Mouse (Mus musculus): Measurements from ENCODE around the gene Ugp2.
"Not testable (repeated sequence)": the region's sequence is repeated elsewhere in the genome, so short reads cannot be mapped to it uniquely, and the experiment has no call there.

Gene Ugp2

DNA sequence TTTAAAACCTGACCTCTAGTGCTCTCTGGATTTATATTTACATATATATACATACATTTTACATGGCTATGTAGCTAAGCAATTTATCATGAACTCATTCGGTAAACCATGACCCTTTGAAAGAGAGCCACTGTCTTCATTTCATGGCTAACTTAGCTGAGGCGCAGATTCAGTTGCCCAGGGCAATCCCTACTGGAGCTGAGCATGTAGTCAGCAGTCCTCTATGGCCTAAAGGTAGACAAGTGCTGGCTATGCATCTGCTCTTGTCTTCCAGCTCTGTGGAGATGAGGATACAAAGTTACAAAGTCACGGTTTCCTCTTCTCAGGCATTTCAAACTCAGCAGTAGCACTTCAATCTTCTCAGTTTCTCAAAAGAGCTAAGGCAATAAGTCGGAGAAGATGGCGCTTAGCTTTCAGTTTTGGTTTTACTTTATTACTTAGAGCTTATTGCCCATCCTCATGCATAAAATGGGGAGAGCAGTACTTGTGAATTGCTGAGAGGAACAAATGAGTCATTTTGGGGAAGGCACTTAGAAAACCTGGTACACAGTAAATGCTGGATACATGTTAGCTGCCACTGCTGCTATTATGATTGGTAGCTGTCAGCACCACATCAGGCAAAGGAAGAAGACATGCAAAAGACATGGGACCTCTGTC, 38.2 kb downstream of the Ugp2 start:
- DNase-seq (ENCODE audit: low read depth, low spot score), result no peak

DNA sequence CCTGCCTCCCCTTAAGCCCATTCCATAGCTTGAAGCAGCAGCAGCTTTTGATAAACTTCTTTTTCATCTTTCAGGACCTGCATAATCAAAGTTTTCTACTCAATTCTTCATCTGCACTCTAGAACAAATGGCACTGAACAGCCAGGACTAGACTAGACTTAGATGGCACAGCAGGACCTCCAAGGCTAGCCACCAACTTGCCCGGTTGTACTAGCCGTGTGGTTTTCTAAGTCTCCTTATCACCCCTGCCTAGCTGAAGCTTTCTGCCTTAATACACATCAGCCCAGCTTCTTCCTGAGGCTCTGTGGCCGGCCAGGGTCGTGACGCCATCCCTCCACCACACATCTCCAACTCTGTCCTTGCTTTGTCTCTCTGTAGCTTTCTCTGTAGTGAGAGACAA, 42.9 kb downstream of the Ugp2 start:
- no peak for DNase-seq (ENCODE audit: low read depth, low spot score)

DNA sequence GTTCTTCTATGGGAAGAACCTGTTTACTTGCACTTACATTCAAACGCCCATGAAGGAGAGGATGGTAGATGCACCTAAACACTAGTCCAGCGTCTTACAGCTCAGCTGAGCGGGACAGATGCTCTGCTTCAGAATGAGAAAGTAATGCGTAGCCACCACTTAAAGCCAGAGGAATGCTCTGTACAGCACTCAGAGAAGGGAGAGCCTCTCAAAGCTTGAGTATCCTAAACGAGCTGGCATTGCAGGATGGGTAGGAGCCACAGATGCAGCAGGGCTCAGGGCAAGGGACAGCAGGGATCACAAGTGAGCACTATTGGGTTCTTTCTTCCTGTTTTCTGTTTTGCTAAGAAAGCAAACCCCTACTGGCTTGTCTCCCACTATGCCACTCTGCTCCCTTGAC, 43.5 kb downstream of the Ugp2 start:
- DNase-seq (ENCODE audit: low read depth, low spot score), result no peak

DNA sequence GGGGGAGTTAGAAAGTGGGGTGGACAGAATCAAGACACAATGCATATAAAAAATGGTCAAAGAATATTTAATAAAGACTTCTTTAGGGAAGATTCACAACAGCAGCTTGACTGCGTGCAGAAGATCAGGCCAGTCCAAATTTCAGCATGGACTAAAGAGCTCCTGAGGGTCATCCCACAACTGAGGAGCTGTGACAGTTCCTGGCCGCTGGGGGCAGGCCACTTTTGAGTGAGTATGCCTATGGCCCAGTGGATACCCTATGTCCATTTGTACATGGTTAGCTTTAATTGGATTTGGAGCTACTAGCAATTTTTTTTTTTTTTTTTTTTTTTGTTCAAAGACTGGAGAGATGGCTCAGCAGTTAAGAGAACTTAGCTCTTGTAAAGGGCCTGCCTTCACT, 44.2 kb downstream of the Ugp2 start:
- DNase-seq (ENCODE audit: low read depth, low spot score), result no peak

DNA sequence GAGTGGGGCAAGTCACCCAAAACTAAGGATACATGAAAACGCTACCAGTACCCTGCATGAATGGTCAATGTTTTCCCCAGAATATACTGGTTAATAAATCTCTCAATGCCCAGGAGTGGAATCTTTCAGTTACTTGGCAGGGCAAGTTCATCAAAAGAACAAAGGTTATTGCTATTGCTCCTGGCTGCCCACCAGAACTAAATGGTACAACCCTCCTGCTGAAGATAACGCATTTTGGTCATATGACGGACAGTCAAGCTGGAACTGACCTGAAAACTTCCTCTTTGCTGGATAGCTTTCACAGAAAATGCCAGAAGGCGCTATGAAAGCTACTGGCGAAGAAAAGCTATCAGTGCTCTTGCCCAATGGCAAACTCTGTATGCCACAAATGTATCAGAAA, 45.2 kb downstream of the Ugp2 start:
- DNase-seq (ENCODE audit: low read depth, low spot score), result no peak

DNA sequence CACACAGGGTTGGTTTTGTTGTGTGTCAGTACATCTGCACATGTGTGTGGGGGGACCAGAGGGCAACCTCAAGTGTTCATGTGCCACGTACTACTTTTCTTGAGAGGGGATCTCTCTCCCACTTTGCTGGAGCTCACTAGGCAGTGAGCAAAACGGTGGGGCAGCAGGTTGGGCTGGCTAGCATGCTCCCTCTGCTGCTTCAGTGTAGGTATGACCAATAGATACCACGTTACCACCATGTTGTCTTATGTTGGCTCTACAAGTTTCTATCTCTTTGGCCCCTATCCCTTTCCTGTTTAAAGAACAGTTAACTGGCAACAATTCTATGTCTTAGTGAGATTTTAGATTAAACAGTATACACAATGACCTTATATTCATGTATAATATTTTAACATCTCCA, 48.7 kb downstream of the Ugp2 start:
- DNase-seq (ENCODE audit: low read depth, low spot score), result no peak

DNA sequence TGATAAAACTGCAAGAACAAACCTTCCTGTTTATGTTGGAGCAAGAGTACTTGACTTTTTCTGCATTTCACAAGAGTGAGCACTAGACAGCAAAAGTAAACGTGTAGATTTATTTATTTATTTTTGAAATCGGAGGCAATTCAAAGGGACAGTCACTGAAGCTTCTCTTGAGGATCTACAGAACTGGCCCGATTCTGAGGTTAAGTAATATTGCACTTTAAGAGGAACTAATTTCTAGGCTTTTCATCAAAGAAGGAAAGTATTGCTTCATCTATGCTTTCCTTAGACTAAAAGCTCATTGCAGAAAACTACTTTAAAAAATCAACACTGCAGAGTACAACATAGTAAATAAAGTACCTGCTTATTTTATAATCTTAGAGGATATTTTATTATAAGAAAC, 49.4 kb downstream of the Ugp2 start:
- no peak for DNase-seq (ENCODE audit: low read depth, low spot score)

DNA sequence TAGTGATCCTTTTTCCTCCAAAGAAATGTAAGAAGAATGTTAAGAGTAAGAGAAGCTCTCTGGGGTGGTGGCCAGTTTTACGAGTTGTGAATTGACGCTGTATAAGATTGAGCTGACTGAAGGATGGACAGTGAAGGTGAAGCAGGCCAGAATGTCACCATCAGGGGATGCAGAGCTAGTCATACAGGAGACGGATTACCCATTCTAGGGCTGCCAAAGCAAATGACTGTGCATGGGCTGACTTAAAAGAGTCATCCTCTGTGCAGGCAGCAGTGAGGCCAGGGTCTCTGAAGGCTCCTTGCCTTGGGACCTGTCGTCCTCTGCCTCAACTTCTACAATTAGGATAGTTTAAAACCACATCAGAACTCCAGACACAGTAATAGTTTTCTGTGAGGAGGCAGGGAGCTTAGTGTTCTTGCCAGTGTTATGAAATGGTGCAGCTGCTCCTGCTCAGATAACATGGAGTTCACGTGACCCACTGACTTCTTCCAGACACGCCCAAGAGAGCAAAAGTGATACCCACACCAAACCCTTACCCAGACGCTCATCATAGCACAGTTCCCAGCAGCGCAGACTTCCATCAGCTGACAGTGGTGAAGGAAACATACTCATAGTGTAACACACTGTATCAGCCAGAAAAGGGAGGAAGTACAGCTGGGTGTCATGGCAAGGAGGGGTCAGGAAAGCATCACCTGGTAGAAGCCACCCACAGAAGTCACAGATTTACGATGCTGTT, 56.9 kb downstream of the Ugp2 start:
- DNase-seq (ENCODE audit: low read depth, low spot score), result no peak

DNA sequence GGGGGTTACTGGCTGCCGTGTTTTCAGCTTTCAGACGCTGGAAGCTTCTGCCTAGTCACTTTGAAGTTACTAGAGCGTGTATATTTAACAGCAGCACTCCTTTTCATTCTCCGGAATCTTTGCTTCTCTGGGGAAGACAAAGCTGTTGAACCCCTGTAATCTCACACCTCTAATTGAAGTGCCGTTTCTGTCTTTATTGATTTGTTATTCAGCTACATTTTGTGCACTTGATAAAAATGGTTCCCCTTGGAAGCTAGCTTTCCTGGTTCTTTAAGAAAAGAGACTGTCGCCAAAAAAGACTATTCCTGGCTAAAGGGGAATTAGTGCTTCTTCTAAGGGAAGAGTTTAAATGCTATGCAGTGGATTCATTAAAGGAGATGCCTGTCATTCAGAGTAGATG, 61.5 kb downstream of the Ugp2 start:
- DNase-seq (ENCODE audit: low read depth, low spot score), result no peak

DNA sequence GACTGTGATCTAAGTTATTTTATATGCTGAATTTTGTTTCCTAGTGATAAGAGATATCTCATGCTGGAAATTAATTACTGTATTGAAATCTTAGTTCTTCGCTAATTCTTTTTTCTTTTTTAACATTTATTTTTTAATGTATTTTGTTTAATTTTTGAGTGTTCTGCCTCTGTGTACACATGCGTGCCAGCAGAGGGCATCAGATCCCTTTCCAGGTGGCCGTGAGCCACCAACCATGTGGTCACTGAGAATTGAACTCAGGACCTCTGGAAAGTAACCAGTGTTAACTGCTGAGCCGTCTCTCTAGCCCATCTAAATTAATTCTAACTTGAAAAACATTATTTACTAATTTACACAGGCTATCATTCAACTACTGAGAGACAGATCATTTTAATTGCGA, 62.9 kb downstream of the Ugp2 start:
- DNase-seq (ENCODE audit: low read depth, low spot score), result no peak

DNA sequence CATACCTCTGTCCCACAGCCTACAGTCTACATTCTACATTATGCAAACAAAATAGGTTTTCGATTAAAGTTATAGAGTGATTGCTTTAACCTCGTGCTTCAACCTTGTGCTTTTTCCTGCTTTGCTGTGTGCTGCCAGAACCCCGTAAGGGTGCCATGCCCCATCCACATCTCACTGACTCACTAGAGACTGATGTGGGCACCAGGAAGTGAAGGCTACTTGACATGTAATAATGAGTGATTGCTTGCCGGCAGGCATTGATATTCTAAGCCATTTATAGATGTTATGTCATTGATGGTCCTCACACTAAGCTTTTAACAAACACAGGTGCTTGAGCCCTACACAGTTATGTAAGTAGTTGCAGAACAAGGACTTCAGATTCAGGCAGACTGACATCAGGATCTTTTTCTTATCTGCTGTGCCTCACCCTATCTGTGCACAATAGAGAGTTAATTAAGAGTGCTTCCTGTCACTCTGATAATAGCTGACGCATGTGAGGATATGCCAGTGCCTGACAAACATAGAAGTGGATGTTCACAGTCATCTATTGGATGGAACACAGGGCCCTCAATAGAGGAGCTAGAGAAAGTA, 63.8 kb downstream of the Ugp2 start:
- no peak for DNase-seq (ENCODE audit: low read depth, low spot score)

DNA sequence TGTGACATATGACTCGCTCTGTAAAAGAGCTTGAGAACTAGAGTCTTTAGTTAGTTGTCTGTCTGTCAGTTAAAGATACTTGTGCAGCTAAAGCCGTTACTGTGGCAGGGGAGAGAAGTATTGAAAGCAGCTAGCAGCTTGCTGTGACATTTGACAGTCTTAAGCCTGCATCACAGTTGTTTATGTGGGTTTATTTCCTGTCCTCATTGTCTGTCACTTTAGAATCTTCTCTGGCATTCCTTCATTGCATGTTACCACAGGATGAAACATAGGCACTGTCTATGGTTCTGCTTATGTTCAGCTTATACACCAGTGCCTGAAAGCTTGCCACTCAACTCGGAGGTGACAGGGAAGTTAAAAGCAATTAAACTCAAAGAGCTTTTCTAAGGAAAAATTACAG, 67.4 kb downstream of the Ugp2 start:
- DNase-seq (ENCODE audit: low read depth, low spot score), result no peak

DNA sequence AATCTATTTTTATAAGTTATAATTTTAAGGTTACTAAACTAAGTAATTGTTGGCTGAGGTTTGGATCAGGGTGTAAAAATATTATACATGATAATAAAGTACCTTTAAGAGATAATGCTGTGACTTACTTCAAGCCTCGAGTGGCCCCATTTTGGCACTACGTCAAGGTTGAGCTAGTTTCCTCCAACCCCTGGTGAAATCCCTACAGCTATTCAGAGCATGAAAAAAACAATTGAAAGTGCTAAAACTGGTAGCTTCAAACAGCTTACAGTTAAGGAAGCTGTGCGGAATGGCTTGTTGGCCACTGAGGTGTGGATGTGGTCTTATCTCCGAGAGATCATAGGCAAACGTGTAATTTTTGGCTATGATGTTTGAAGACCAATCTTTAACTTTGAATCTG, 75.5 kb downstream of the Ugp2 start:
- no peak for DNase-seq (ENCODE audit: low read depth, low spot score)

DNA sequence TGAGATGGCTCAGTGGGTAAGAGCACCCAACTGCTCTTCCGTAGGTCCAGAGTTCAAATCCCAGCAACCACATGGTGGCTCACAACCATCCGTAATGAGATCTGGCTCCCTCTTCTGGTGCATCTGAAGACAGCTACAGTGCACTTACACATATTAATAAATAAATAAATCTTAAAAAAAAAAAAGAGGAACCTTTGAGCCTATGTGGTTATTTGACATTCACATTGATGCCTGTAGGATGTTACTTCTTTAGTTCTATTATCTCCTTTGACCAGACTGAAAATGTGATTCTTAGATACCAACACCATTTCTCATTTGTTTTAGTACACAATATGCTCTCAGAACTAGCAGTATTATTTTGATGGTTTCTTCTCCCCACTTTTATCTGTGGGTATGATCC, 82.8 kb downstream of the Ugp2 start:
- DNase-seq (ENCODE audit: low read depth, low spot score), result not testable (repeated sequence)

DNA sequence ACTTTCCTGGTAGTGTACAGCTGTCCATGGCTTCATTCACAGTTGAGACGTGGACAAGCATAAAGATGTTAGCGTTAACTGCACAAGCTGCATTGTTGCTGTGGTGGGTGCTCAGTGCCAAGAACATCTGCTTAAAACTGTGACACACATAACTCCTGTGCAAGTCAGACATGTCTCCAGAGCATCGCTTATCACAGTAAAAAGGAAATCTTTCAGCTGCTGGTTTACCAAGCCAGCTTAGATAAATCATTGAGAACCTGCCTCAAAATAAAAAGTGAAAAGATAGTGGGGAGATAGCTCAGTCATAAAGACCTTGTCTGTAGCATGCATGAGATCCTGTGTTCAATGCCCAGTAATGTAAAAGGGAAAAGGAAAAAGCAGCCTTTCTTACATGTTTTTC, 84.6 kb downstream of the Ugp2 start:
- DNase-seq (ENCODE audit: low read depth, low spot score), result no peak

DNA sequence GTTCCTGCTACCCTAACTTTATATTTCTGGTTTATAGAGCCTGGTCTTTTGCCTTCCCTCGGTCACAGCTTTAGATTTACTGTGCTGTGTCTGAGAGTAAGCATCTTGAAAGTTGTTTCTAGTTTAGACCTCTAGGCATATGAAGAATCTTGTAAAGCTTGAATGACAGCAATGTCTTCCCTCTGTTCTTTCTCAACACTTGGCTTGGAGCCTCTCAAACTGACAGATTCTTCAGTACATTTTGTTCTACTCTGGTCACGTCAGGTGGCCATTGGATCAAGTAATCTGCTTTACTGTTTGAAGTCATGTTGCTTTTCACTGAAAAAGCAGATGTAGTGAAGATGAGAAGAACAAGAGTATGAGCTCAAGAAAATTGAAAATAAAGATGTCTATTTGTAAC, 94.8 kb downstream of the Ugp2 start:
- DNase-seq (ENCODE audit: low read depth, low spot score), result no peak

All from telencephalon, adult 2 months (tissue).